Mouse (Mus musculus) heart, embryonic 14.5 days (tissue): ENCODE results near the gene Ccdc33. TPM values are rescaled to one million over a fixed set of nuclear protein-coding genes. Genes with fewer than 3 reads are reported as not detected.

Source experiments
- ATAC-seq: fragments of 200-750 bp; cut with Nextera tagmentation; 2 replicates; pipeline ENCODE4 v1.8.0; 2017; ENCODE audit warnings: low read depth, moderate TSS enrichment; ENCODE audit not compliant: insufficient number of reproducible peaks, insufficient read depth, low FRiP score
- H3K27ac ChIP-seq, 2 experiments: fragments of 200-500 bp in 1 of 2; fragments of 300-500 bp in 1 of 2; sonication (generic) in 1 of 2; replicated peaks in 1 of 2; 2 replicates each; pipeline ENCODE4 v1.5.1; 2012 to 2014; ENCODE audit warnings: low read depth in 2 of 2, low read length in 2 of 2, control low read depth in 1 of 2, mild to moderate bottlenecking in 1 of 2, mixed read lengths in 1 of 2; ENCODE audit not compliant: control insufficient read depth in 1 of 2, insufficient read depth in 1 of 2
- H3K27me3 ChIP-seq: fragments of 300-500 bp; sonication (generic); 2 replicates; pipeline ENCODE4 v1.6.1; 2014; ENCODE audit warnings: mild to moderate bottlenecking, low read length, control low read depth; ENCODE audit not compliant: control insufficient read depth, insufficient read depth
- H3K36me3 ChIP-seq: fragments of 300-500 bp; sonication (generic); 2 replicates; pipeline ENCODE4 v1.6.1; 2014; ENCODE audit warnings: mild to moderate bottlenecking, control low read depth, low read length, mixed read lengths; ENCODE audit not compliant: control insufficient read depth, insufficient read depth
- H3K4me1 ChIP-seq, 2 experiments: fragments of 200-500 bp in 1 of 2; fragments of 300-500 bp in 1 of 2; sonication (generic) in 1 of 2; 2 replicates each; pipeline ENCODE4 v1.6.1; 2012 to 2014; ENCODE audit warnings: low read length in 2 of 2, control low read depth in 1 of 2, mixed read lengths in 1 of 2; ENCODE audit not compliant: control insufficient read depth in 2 of 2, insufficient read depth in 2 of 2
- H3K4me2 ChIP-seq: fragments of 300-500 bp; sonication (generic); 2 replicates; pipeline ENCODE4 v1.6.1; 2014; ENCODE audit warnings: mild to moderate bottlenecking, low read length
- H3K4me3 ChIP-seq, 2 experiments: fragments of 200-500 bp in 1 of 2; fragments of 300-500 bp in 1 of 2; sonication (generic) in 1 of 2; 2 replicates each; pipeline ENCODE4 v1.5.1; 2012 to 2014; ENCODE audit warnings: low read length in 2 of 2, mild to moderate bottlenecking in 2 of 2, control low read depth in 1 of 2, low read depth in 1 of 2, moderate library complexity in 1 of 2; ENCODE audit not compliant: control insufficient read depth in 1 of 2, insufficient read depth in 1 of 2
- H3K9ac ChIP-seq: fragments of 300-500 bp; sonication (generic); 2 replicates; pipeline ENCODE4 v1.6.1; 2014; ENCODE audit warnings: mild to moderate bottlenecking, low read length
- H3K9me3 ChIP-seq: fragments of 300-500 bp; sonication (generic); 2 replicates; pipeline ENCODE4 v1.6.1; 2016; ENCODE audit warnings: low read length, control low read depth; ENCODE audit not compliant: control insufficient read depth
- WGBS: fragments of 180-500 bp; shearing (Covaris S2); extraction: QIAGEN DNeasy Blood & Tissue Kit; methylation state at CpG from one replicate; pipeline ENCODE4 v1.1.7; 2014; 5-methylcytosine and 5-hydroxymethylcytosine counted together
- polyA plus RNA-seq: library from polyadenylated mRNA; unstranded; fragments of >200 nt; fragmentation: Nextera tagmentation; extraction: Ambion mirVana; gene quantifications from 2 replicates; pipeline ENCODE4 v1.2.1, GENCODE M21; 2014

The Ccdc33 gene
- polyA plus RNA-seq, 1 experiment from 2014 or later, result not detected

DNA sequence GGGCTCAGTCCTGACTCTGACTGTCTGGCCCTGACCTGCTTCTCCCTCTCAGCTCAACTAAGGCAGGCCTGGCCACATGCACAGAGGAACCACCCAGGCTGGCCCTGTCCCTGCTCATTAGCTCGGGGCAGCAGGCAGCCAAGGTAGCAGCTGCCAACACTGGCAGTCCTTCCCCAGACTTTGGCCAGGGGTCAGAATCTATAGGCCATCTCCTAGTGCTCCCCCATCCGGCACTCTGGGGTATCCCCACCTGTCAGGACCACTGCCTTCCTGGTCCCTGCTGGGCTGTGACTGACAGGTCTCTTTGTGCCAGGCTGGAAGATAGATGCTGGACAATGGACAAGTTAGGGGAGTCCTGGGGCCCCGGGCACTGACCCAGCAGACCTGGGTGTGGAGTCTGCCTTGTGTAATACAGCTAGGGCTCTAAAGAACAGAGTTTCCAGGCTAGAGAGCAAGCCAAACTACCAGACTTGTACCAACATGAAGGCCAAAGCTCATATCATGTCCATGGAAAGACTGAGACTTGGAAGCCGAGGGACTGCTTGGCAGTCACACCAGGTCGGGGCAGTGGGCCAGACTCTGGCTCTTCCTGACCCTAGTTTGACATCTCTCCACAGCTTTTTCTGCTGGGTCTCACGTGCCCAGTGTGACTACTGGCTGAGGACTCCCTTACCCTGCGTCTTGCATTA, 25.9 kb downstream of the Ccdc33 start:
- Histone ChIP-seq H3K4me1 (0 out of 4 replicates have a peak, but pooled peaks cover 0 to 2% of the 10 kb centered on the region in 2 experiments), H3K4me2 (no peak overlapping the region), H3K9me3 (no peaks in the 10 kb centered on the region), H3K9ac (no peak overlapping the region), H3K27ac (no peak overlapping the region), H3K36me3 (no peaks in the 10 kb centered on the region), H3K4me3 (no peak overlapping the region), H3K27me3 (peaks cover 9% of the 10 kb centered on the region; the same call in 1 of the 2 replicates)
- WGBS, result 67% methylated on average over 7 of the region's 7 CpGs
- 0 out of 2 replicates have a peak, but pooled peaks have one; percentile 19 for ATAC-seq

DNA sequence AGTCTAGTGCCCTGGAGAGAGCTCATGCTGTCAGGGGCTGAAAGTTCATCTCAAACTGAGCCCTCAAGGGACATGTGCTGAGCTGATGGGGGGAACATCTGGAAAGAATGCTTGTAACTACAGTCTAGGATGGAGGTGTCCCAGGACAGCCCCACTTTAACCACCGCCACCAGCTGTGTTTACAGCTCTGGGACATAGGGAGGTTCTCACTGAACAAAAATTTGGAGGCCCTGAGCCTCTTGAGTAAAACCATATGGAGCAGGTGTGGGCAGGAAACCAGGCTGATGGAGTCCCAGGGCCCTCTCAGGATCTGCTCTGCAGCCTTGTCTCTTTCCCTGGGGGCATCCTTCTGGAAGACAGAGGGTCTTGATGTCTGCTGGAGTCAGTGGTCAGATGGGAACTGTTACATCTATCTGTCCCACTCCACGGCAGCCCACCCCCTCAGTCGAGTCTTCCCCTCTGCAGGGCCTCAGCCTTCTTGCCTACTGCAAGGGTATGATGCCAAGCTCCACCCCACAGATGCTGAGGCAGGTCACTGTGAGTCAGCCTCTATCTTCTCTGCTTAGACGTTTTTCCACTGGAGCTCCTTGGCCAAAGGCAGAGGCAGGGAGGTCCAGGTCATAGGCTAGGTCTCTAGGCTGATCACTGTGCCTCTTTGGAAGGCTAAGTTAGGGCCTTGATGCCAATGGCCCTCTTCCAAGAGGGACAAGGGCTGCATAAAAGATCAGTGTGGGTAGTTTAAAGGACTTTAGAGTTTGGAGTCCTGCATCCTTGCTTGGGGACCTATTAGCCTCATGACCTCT, 26.8 kb downstream of the Ccdc33 start:
- H3K27ac ChIP-seq, result no peak overlapping the region
- no peak overlapping the region for H3K9ac ChIP-seq
- H3K4me3 ChIP-seq, result no peak overlapping the region
- no peaks in the 10 kb centered on the region for H3K36me3 ChIP-seq
- H3K9me3 ChIP-seq, result no peaks in the 10 kb centered on the region
- H3K4me2 ChIP-seq, result no peak overlapping the region
- ATAC-seq, result no peak
- peaks cover 5% of the 10 kb centered on the region for H3K27me3 ChIP-seq
- H3K4me1 ChIP-seq, result 0 out of 4 replicates have a peak, but pooled peaks cover 0 to 2% of the 10 kb centered on the region in 2 experiments
- 41% methylated on average over 4 of the region's 4 CpGs for WGBS

DNA sequence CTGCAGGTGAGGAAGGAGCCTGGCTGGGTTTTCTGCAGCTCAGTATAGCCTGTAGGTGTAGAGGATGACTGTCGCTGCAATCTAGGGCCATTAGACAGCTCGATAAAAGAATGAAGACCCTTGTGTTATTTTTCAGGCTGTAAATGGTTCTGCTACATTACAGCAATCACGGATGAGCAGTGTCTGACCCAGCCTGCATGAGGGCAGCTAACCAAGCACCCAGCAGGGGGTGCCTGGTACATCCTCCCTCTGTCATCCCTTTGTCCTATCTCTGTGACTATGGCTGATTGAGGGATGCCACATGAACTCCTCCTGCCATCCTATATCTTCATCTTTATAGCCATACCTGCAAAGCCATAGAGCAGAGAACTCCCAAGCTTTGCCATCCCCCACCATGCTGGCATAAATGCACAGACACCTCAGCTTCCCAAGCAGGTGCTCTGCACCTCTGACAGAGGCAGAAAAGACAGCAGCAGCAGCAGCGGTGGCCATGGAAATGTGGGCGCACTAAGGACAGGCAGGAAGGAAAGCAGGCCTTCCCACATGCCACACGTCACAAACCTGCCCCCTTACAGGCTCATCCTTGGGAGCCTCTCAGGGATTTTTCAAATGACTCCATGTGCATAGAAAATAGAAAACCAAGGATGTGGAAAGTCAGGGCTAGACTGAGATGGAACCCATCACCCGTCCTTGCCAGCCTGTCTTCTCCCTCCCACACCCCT, 31.2 kb downstream of the Ccdc33 start:
- Histone ChIP-seq H3K27ac (no peak overlapping the region), H3K9ac (no peak overlapping the region), H3K36me3 (no peaks in the 10 kb centered on the region), H3K4me1 (peaks cover 0 to 3% of the 10 kb centered on the region in 2 experiments; a peak in 1 of 4 replicates), H3K4me2 (no peak overlapping the region), H3K27me3 (peaks cover 12% of the 10 kb centered on the region; the same call in 1 of the 2 replicates), H3K9me3 (no peaks in the 10 kb centered on the region), H3K4me3 (no peak overlapping the region)
- ATAC-seq, result no peak
- WGBS, result 62% methylated on average over 7 of the region's 7 CpGs

DNA sequence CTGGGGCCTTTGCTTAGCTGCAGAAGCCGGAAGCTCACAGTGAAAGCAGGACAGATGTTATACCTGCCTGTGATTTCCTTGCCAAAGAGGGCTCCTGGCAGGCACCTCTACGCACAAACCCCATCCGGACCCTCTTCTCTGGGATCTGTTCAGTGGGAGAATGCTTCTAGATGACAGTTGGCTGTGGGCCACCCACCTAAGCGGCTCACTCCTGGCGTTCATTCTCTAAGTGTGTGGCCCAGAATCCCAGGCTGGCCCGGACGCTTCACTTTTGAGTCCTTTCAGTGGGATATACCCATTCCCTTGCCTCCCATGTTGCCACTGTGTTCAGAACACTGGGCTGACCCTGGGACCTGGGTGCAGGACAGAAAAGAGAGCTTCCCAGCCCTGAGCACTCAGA, 31.8 kb downstream of the Ccdc33 start:
- H3K4me1 ChIP-seq, result peaks cover 0 to 3% of the 10 kb centered on the region in 2 experiments; a peak in 1 of 4 replicates
- no peaks in the 10 kb centered on the region for H3K9me3 ChIP-seq
- H3K9ac ChIP-seq, result no peak overlapping the region
- H3K27ac ChIP-seq, result no peak overlapping the region
- ATAC-seq, result no peak
- H3K27me3 ChIP-seq, result peaks cover 12% of the 10 kb centered on the region; the same call in 1 of the 2 replicates
- H3K36me3 ChIP-seq, result no peaks in the 10 kb centered on the region
- 68% methylated on average over 7 of the region's 7 CpGs for WGBS
- H3K4me3 ChIP-seq, result no peak overlapping the region
- H3K4me2 ChIP-seq, result no peak overlapping the region

DNA sequence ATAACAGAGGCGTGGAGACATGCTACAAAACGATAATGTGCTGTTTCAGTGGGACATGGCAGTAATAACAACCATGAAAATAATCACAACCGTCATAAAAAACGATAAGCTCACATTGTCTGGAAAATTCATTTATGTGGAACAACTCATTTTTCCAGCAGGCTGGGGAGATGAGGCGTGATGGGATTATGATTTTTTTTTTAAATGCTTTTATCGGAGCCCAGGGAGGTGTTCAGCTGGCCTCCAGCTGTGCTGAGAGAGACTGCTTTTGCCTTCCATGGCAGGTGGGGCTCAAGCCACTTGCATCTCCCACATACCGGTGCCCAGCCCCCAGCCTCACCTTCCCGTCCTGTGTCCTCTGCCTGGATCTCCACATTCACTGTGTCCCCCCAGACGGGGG, 32.4 kb downstream of the Ccdc33 start:
- H3K27ac ChIP-seq, result no peak overlapping the region
- H3K36me3 ChIP-seq, result no peaks in the 10 kb centered on the region
- no peaks in the 10 kb centered on the region for H3K9me3 ChIP-seq
- H3K4me3 ChIP-seq, result no peak overlapping the region
- H3K4me2 ChIP-seq, result no peak overlapping the region
- H3K4me1 ChIP-seq, result peaks cover 0 to 3% of the 10 kb centered on the region in 2 experiments; a peak in 1 of 4 replicates
- WGBS, result 44% methylated on average over 9 of the region's 9 CpGs
- no peak for ATAC-seq
- peaks cover 16% of the 10 kb centered on the region; the same call in 1 of the 2 replicates for H3K27me3 ChIP-seq
- no peak overlapping the region for H3K9ac ChIP-seq

DNA sequence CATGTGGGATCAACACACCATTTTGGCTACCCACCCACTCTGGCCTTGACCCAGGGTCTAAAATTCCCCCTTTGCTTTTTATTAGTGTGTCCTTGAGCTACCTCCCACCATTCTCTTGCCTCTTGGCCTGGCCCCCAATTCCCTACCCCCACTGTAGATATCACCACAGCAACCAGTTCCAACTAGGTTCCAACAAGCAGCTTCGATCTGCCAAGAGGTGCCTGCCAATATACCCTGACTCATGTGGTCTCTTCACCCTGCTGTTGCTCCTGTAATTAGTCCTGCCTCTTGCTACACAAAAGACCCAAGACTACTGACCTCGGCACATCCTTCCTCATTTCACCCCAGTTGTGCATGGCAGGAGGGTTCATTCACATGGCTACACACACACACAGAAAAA, 33.5 kb downstream of the Ccdc33 start:
- Histone ChIP-seq H3K27ac (no peak overlapping the region), H3K36me3 (no peaks in the 10 kb centered on the region), H3K27me3 (peaks cover 16% of the 10 kb centered on the region; the same call in 1 of the 2 replicates), H3K4me2 (no peak overlapping the region), H3K4me3 (no peak overlapping the region), H3K9me3 (no peaks in the 10 kb centered on the region), H3K4me1 (peaks cover 0 to 3% of the 10 kb centered on the region in 2 experiments; a peak in 1 of 4 replicates), H3K9ac (no peak overlapping the region)
- no peak for ATAC-seq
- WGBS, result 22% methylated on average over 2 of the region's 2 CpGs

DNA sequence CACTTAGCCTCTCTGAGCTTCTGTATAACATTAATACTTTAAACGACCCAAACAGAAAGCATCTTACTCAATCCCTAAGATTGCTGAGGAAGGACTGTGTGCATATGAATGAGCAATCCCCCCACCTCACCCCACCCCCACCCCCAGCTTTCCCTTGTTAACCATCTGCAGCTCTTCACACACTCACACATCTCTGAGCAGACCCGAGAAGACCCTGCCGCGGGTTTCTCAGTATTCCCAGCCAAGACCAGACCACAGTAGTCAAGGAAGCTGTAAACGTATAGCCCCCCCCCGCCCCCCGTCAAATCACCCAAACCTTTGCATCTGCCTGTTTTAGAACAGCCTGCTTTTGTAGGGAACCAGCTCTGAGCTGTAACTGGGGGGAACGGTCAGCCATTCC, 34.0 kb downstream of the Ccdc33 start:
- Histone ChIP-seq H3K27ac (no peak overlapping the region), H3K9me3 (no peaks in the 10 kb centered on the region), H3K9ac (no peak overlapping the region), H3K4me3 (no peak overlapping the region), H3K4me1 (peaks cover 0 to 3% of the 10 kb centered on the region in 2 experiments; a peak in 1 of 4 replicates), H3K4me2 (no peak overlapping the region), H3K27me3 (peaks cover 16% of the 10 kb centered on the region; the same call in 1 of the 2 replicates), H3K36me3 (no peaks in the 10 kb centered on the region)
- 21% methylated on average over 8 of the region's 8 CpGs for WGBS
- ATAC-seq, result no peak
